In genomic region chr2:21405617-21406016, GRCm38 (mm10) we compare ENCODE assay signal across 20 mouse cellular contexts. TPM values are rescaled to one million over a fixed set of nuclear protein-coding genes. Genes with fewer than 3 reads are reported as not detected.
DNase-seq lines count a peak whose midpoint lies in the region; ATAC-seq lines count a peak whose summit lies in the region.
"Had no signal": no experiment of that assay in that cellular context is flagged by ENCODE, and none has a peak within 500 bp of the region (broad histone marks: within the 10 kb centered on the region; RNA-seq: fewer than 3 reads in every experiment).

No protein-coding gene starts in this region.

- WGBS in kidney, embryonic 14.5 days, result 82% methylated on average over 3 of the region's 3 CpGs
- WGBS in neural tube, embryonic 15.5 days, result 69% methylated on average over 3 of the region's 3 CpGs

- no peaks in the 10 kb centered on the region for H3K9me3 ChIP-seq in kidney, embryonic 14.5 days (ENCODE audit: control insufficient read depth, low read length)
- H3K9me3 ChIP-seq in neural tube, embryonic 15.5 days (replicated peaks), result no peaks in the 10 kb centered on the region
- H3K9me3 ChIP-seq: embryonic facial prominence, embryonic 12.5 days; heart, embryonic 10.5 days; limb, embryonic 15.5 days had no signal

- no peak overlapping the region for H3K27ac ChIP-seq in kidney, embryonic 14.5 days (ENCODE audit: low read depth, low read length)
- H3K27ac ChIP-seq in neural tube, embryonic 15.5 days (replicated peaks), result no peak overlapping the region
- H3K27ac ChIP-seq: embryonic facial prominence, embryonic 12.5 days; heart, embryonic 10.5 days; limb, embryonic 15.5 days had no signal

- H3K27me3 ChIP-seq in kidney, embryonic 14.5 days (ENCODE audit: control insufficient read depth, insufficient read depth, low read length), result no peaks in the 10 kb centered on the region
- no peaks in the 10 kb centered on the region for H3K27me3 ChIP-seq in neural tube, embryonic 15.5 days (replicated peaks)
- H3K27me3 ChIP-seq: embryonic facial prominence, embryonic 12.5 days; limb, embryonic 15.5 days had no signal

- no peak overlapping the region for H3K4me2 ChIP-seq in kidney, embryonic 14.5 days (replicated peaks; ENCODE audit: low read depth, low read length)
- H3K4me2 ChIP-seq in neural tube, embryonic 15.5 days, result no peak overlapping the region
- H3K4me2 ChIP-seq: embryonic facial prominence, embryonic 12.5 days; limb, embryonic 15.5 days had no signal

- H3K9ac ChIP-seq in kidney, embryonic 14.5 days (ENCODE audit: low read depth, low read length), result no peak overlapping the region
- no peak overlapping the region for H3K9ac ChIP-seq in neural tube, embryonic 15.5 days (replicated peaks)
- H3K9ac ChIP-seq: embryonic facial prominence, embryonic 12.5 days; limb, embryonic 15.5 days had no signal

- no peak overlapping the region for H3K4me3 ChIP-seq in kidney, embryonic 14.5 days (ENCODE audit: low read length)
- no peak overlapping the region for H3K4me3 ChIP-seq in neural tube, embryonic 15.5 days (replicated peaks)
- H3K4me3 ChIP-seq: embryonic facial prominence, embryonic 12.5 days; heart, embryonic 10.5 days; limb, embryonic 15.5 days had no signal

- no peaks in the 10 kb centered on the region for H3K4me1 ChIP-seq in kidney, embryonic 14.5 days (ENCODE audit: control insufficient read depth, insufficient read depth, low read length)
- no peaks in the 10 kb centered on the region for H3K4me1 ChIP-seq in neural tube, embryonic 15.5 days
- H3K4me1 ChIP-seq: embryonic facial prominence, embryonic 12.5 days; heart, embryonic 10.5 days; limb, embryonic 15.5 days had no signal

- no peak for ATAC-seq in kidney, embryonic 14.5 days (ENCODE audit: low FRiP score, low TSS enrichment)
- no peak for ATAC-seq in neural tube, embryonic 15.5 days (ENCODE audit: low FRiP score)
- ATAC-seq: CD4-positive, CD25-positive, alpha-beta regulatory T cell, adult 4 months; midbrain, embryonic 16.5 days had no signal

- H3K36me3 ChIP-seq in kidney, embryonic 14.5 days (ENCODE audit: control insufficient read depth, insufficient read depth, low read length), result no peaks in the 10 kb centered on the region
- H3K36me3 ChIP-seq in neural tube, embryonic 15.5 days, result no peaks in the 10 kb centered on the region
- H3K36me3 ChIP-seq: embryonic facial prominence, embryonic 12.5 days; heart, embryonic 10.5 days; limb, embryonic 15.5 days had no signal

- DNase-seq in kidney, adult 11 months, result peak; percentile 4
- DNase-seq in A20 (ENCODE audit: low read depth, low spot score), result peak; percentile 62
- DNase-seq in brain, adult 2 months (ENCODE audit: low read depth, low spot score), result peak; percentile 80
- DNase-seq in cerebellum, postnatal 14 days, result peak; percentile 74 to 76
- DNase-seq in adrenal gland, postnatal 10 days, result no peak
- DNase-seq in gastrocnemius, adult 18-20 months (ENCODE audit: low spot score), result no peak
- DNase-seq: adrenal gland, postnatal 36 days; gastrocnemius, postnatal 14 days; lung, adult 18-20 months; lung, postnatal 4 days; right cerebral cortex, postnatal 25 days; thymus, postnatal 4 days had no signal

RNA-seq across cellular contexts. Expression of gene Gpr158, which starts 38.3 kb away (rescaled TPM):
- not detected in 2 replicates for polyA plus RNA-seq in kidney, embryonic 14.5 days (2014; fragmentation: Nextera tagmentation; extraction: Ambion mirVana)
- 1 to 10 TPM in 1 of 2 experiments, under 1 TPM in 1; 0.57 to 1.1 TPM for total RNA-seq in adrenal gland, postnatal 10 days (2021)
- polyA plus RNA-seq in neural tube, embryonic 15.5 days (2015; fragmentation: Nextera tagmentation; extraction: Ambion mirVana), result 3.8 and 4.8 TPM in 2 replicates
- total RNA-seq in gastrocnemius, adult 18-20 months (2021), result not detected
- total RNA-seq: MEL had no signal
- polyA plus RNA-seq: CD4-positive, CD25-positive, alpha-beta regulatory T cell, adult 4 months; heart, embryonic 10.5 days had no signal

Comparison
In these comparisons a context has a peak if more than half of its experiments do, and no peak if none do; other contexts are left out.
1. DNase-seq: peak in kidney, adult 11 months (single experiment), A20 (single experiment), brain, adult 2 months (single experiment) and cerebellum, postnatal 14 days (2 of 2); none in adrenal gland, postnatal 10 days (single experiment) and gastrocnemius, adult 18-20 months (single experiment).